Mouse (Mus musculus): Measurements from ENCODE around the gene Rab30. TPM values are rescaled to one million over a fixed set of nuclear protein-coding genes. Genes with fewer than 3 reads are reported as not detected.

The Rab30 gene
- polyA plus RNA-seq, 1 experiment from 2014 or later, result 5.0 TPM

- H3K4me3 ChIP-seq (replicated peaks), result no peak overlapping the region
- H3K4me2 ChIP-seq, result peak overlapping the region; percentile 43
- peak overlapping the region; percentile 25 for H3K9ac ChIP-seq
- 30% methylated on average over 9 of the region's 9 CpGs for WGBS (ENCODE audit: insufficient replicate concordance)
- peaks cover 73% of the 10 kb centered on the region for H3K4me1 ChIP-seq (replicated peaks)
- ATAC-seq (ENCODE audit: insufficient read depth), result peak; percentile 77
- H3K36me3 ChIP-seq (replicated peaks), result peaks cover 4% of the 10 kb centered on the region
- H3K27me3 ChIP-seq, result no peaks in the 10 kb centered on the region
- no peaks in the 10 kb centered on the region for H3K9me3 ChIP-seq (replicated peaks)
- H3K27ac ChIP-seq (replicated peaks), result peak overlapping the region; percentile 77
These were observed 142.7 kb downstream of the Rab30 start for GRCm38 (mm10) chr7:92883850-92884716.

GRCm38 (mm10) chr7:92884998-92885660 is 143.7 kb downstream of the Rab30 start:
- Histone ChIP-seq H3K27ac (replicated peaks) (peak overlapping the region; percentile 77), H3K9me3 (replicated peaks) (no peaks in the 10 kb centered on the region), H3K4me1 (replicated peaks) (peaks cover 76% of the 10 kb centered on the region), H3K36me3 (replicated peaks) (peaks cover 8% of the 10 kb centered on the region), H3K4me3 (replicated peaks) (no peak overlapping the region), H3K9ac (no peak overlapping the region), H3K4me2 (peak overlapping the region; percentile 43), H3K27me3 (no peaks in the 10 kb centered on the region)
- WGBS (ENCODE audit: insufficient replicate concordance), result 67% methylated on average over 6 of the region's 6 CpGs
- no peak for ATAC-seq (ENCODE audit: insufficient read depth)

- H3K4me3 ChIP-seq (replicated peaks), result no peak overlapping the region
- 30% methylated on average over 7 of the region's 7 CpGs for WGBS (ENCODE audit: insufficient replicate concordance)
- H3K4me2 ChIP-seq, result peak overlapping the region; percentile 43
- no peaks in the 10 kb centered on the region for H3K27me3 ChIP-seq
- peak; percentile 78 for ATAC-seq (ENCODE audit: insufficient read depth)
- H3K4me1 ChIP-seq (replicated peaks), result peaks cover 66% of the 10 kb centered on the region
- H3K9me3 ChIP-seq (replicated peaks), result no peaks in the 10 kb centered on the region
- no peak overlapping the region; the same call in 1 of the 2 replicates for H3K9ac ChIP-seq
- H3K27ac ChIP-seq (replicated peaks), result peak overlapping the region; percentile 74
- peaks cover 8% of the 10 kb centered on the region for H3K36me3 ChIP-seq (replicated peaks)
These were observed 145.4 kb downstream of the Rab30 start for GRCm38 (mm10) chr7:92886801-92887200.

GRCm38 (mm10) chr7:92887230-92887629 is 145.8 kb downstream of the Rab30 start:
- Histone ChIP-seq H3K4me2 (peak overlapping the region; percentile 43), H3K27ac (replicated peaks) (peak overlapping the region; percentile 74), H3K27me3 (no peaks in the 10 kb centered on the region), H3K36me3 (replicated peaks) (peaks cover 12% of the 10 kb centered on the region), H3K9me3 (replicated peaks) (no peaks in the 10 kb centered on the region), H3K9ac (no peak overlapping the region; the same call in 1 of the 2 replicates), H3K4me1 (replicated peaks) (peaks cover 61% of the 10 kb centered on the region), H3K4me3 (replicated peaks) (no peak overlapping the region)
- WGBS (ENCODE audit: insufficient replicate concordance), result 58% methylated on average over 5 of the region's 5 CpGs
- ATAC-seq (ENCODE audit: insufficient read depth), result peak; percentile 68

- ATAC-seq (ENCODE audit: insufficient read depth), result no peak
- Histone ChIP-seq H3K27ac (replicated peaks) (no peak overlapping the region), H3K4me3 (replicated peaks) (no peak overlapping the region), H3K9ac (no peak overlapping the region), H3K27me3 (no peaks in the 10 kb centered on the region), H3K4me1 (replicated peaks) (peaks cover 32% of the 10 kb centered on the region), H3K36me3 (replicated peaks) (peaks cover 13% of the 10 kb centered on the region), H3K4me2 (no peak overlapping the region), H3K9me3 (replicated peaks) (no peaks in the 10 kb centered on the region)
- WGBS (ENCODE audit: insufficient replicate concordance), result 56% methylated on average over 1 of the region's 1 CpGs
These were observed 148.8 kb downstream of the Rab30 start for GRCm38 (mm10) chr7:92890211-92890610.

- H3K4me2 ChIP-seq, result no peak overlapping the region
- no peak overlapping the region for H3K4me3 ChIP-seq (replicated peaks)
- H3K4me1 ChIP-seq (replicated peaks), result peaks cover 27% of the 10 kb centered on the region
- no peak overlapping the region for H3K9ac ChIP-seq
- no peaks in the 10 kb centered on the region for H3K9me3 ChIP-seq (replicated peaks)
- WGBS (ENCODE audit: insufficient replicate concordance), result 60% methylated on average over 4 of the region's 4 CpGs
- peaks cover 13% of the 10 kb centered on the region for H3K36me3 ChIP-seq (replicated peaks)
- no peaks in the 10 kb centered on the region for H3K27me3 ChIP-seq
- no peak for ATAC-seq (ENCODE audit: insufficient read depth)
- H3K27ac ChIP-seq (replicated peaks), result no peak overlapping the region
These were observed 149.3 kb downstream of the Rab30 start for GRCm38 (mm10) chr7:92890618-92891230.

- Histone ChIP-seq H3K27ac (replicated peaks) (no peak overlapping the region), H3K36me3 (replicated peaks) (peaks cover 9% of the 10 kb centered on the region; the same call in 1 of the 2 replicates), H3K4me3 (replicated peaks) (no peak overlapping the region), H3K4me1 (replicated peaks) (peaks cover 13% of the 10 kb centered on the region), H3K4me2 (no peak overlapping the region), H3K9me3 (replicated peaks) (no peaks in the 10 kb centered on the region), H3K9ac (no peak overlapping the region), H3K27me3 (no peaks in the 10 kb centered on the region)
- 22% methylated on average over 3 of the region's 3 CpGs for WGBS (ENCODE audit: insufficient replicate concordance)
- no peak for ATAC-seq (ENCODE audit: insufficient read depth)
These were observed 152.1 kb downstream of the Rab30 start for GRCm38 (mm10) chr7:92893478-92893877.

Other genes with a start within 250 kb of the Rab30 start
- 10.8 and 13.3 TPM in 2 replicates for gene Ccdc90b, start 180.5 kb upstream of the Rab30 start, polyA plus RNA-seq (2015; fragmentation: Nextera tagmentation; extraction: Ambion mirVana)
- 0.31 and 0.43 TPM in 2 replicates for gene Ankrd42, start 104.5 kb upstream of the Rab30 start, polyA plus RNA-seq (2015; fragmentation: Nextera tagmentation; extraction: Ambion mirVana)
- gene Pcf11, start 71.7 kb upstream of the Rab30 start, polyA plus RNA-seq (2015; fragmentation: Nextera tagmentation; extraction: Ambion mirVana), result 9.3 TPM in 2 replicates
- 9.2 and 9.5 TPM in 2 replicates for gene Ddias, start 132.6 kb downstream of the Rab30 start, polyA plus RNA-seq (2015; fragmentation: Nextera tagmentation; extraction: Ambion mirVana)
- 12.7 and 13.5 TPM in 2 replicates for gene Prcp, start 132.9 kb downstream of the Rab30 start, polyA plus RNA-seq (2015; fragmentation: Nextera tagmentation; extraction: Ambion mirVana)